Mouse (Mus musculus): ENCODE results near the gene Zbed5. TPM values are rescaled to one million over a fixed set of nuclear protein-coding genes. Genes with fewer than 3 reads are reported as not detected.

The Zbed5 gene
- polyA plus RNA-seq, 1 experiment = 0.61 TPM

DNA sequence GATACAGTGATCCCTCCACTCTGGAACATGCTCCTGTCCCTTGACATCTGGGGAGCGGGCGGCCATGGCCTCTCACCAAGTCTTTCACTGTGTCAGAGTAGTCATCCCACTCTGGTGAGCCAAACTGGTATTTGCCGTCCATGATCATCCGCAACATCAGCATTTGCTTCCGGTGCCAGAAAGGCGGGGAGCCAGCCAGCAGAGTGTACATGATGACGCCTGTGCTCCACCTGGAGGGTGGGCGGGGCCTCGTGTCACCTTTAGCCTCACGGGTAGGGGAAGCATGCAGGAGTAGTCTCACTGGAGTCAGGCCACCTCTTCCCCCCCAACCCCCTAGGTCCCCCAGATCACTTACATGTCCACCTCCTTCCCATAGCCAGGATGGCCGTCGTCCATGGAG lies 29.7 kb upstream of the Zbed5 start:
- TF ChIP-seq CTCF (conservative IDR thresholded peaks at IDR 0.05; ENCODE audit: insufficient read depth, insufficient read length, low read depth, low read length) (no peak), POLR2A (IDR thresholded peaks at IDR 0.05; ENCODE audit: low read depth, low read length) (no peak)
- 80% methylated on average over 12 of the region's 12 CpGs for WGBS
- Histone ChIP-seq H3K27ac (ENCODE audit: insufficient read depth, low read depth, low read length) (no peak overlapping the region), H3K4me3 (ENCODE audit: insufficient read depth, low read depth, low read length) (no peak overlapping the region), H3K36me3 (ENCODE audit: control insufficient read depth, insufficient read depth, low read length) (no peaks in the 10 kb centered on the region), H3K27me3 (replicated peaks; ENCODE audit: control insufficient read depth, insufficient read depth, low read length) (no peaks in the 10 kb centered on the region), H3K4me1 (ENCODE audit: control insufficient read depth, insufficient read depth, low read length) (no peaks in the 10 kb centered on the region)
- no peak for DNase-seq

GRCm38 (mm10) chr5:129869238-129869995 lies 26.1 kb upstream of the Zbed5 start:
- no peak for TF ChIP-seq CTCF (conservative IDR thresholded peaks at IDR 0.05; ENCODE audit: insufficient read depth, insufficient read length, low read depth, low read length)
- no peak for TF ChIP-seq POLR2A (IDR thresholded peaks at IDR 0.05; ENCODE audit: low read depth, low read length)
- no peak for DNase-seq
- Histone ChIP-seq H3K4me3 (ENCODE audit: insufficient read depth, low read depth, low read length) (no peak overlapping the region), H3K27ac (ENCODE audit: insufficient read depth, low read depth, low read length) (no peak overlapping the region), H3K4me1 (ENCODE audit: control insufficient read depth, insufficient read depth, low read length) (no peaks in the 10 kb centered on the region), H3K27me3 (replicated peaks; ENCODE audit: control insufficient read depth, insufficient read depth, low read length) (no peaks in the 10 kb centered on the region), H3K36me3 (ENCODE audit: control insufficient read depth, insufficient read depth, low read length) (no peaks in the 10 kb centered on the region)
- 86% methylated on average over 19 of the region's 19 CpGs for WGBS

GRCm38 (mm10) chr5:129871238-129871637 lies 24.3 kb upstream of the Zbed5 start:
- Histone ChIP-seq H3K4me3 (ENCODE audit: insufficient read depth, low read depth, low read length) (no peak overlapping the region), H3K27ac (ENCODE audit: insufficient read depth, low read depth, low read length) (no peak overlapping the region), H3K4me1 (ENCODE audit: control insufficient read depth, insufficient read depth, low read length) (no peaks in the 10 kb centered on the region), H3K27me3 (replicated peaks; ENCODE audit: control insufficient read depth, insufficient read depth, low read length) (no peaks in the 10 kb centered on the region), H3K36me3 (ENCODE audit: control insufficient read depth, insufficient read depth, low read length) (no peaks in the 10 kb centered on the region)
- 72% methylated on average over 2 of the region's 2 CpGs for WGBS
- DNase-seq = no peak
- TF ChIP-seq POLR2A (IDR thresholded peaks at IDR 0.05; ENCODE audit: low read depth, low read length) = no peak
- TF ChIP-seq CTCF (conservative IDR thresholded peaks at IDR 0.05; ENCODE audit: insufficient read depth, insufficient read length, low read depth, low read length) = no peak

DNA sequence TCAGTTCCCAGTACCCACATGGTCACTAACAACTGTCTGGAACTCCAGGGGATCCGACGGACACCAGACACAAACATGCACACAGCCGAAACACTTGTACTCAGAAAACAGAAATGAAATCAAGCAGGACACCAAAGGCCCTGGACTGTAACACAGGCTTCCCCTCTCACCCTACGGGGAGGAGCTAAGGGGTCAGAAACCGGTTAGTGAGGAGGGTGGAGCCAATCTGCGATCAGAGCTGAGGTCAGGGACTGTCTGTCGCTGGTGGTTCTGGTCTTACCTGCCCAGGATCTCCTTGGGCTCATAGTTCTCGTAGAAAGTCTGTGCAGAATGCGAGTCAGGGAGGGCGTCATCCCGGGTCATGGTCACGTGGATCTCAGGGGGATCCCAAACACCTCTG lies 21.6 kb upstream of the Zbed5 start:
- 81% methylated on average over 12 of the region's 12 CpGs for WGBS
- H3K4me3 ChIP-seq (ENCODE audit: insufficient read depth, low read depth, low read length) = no peak overlapping the region

DNA sequence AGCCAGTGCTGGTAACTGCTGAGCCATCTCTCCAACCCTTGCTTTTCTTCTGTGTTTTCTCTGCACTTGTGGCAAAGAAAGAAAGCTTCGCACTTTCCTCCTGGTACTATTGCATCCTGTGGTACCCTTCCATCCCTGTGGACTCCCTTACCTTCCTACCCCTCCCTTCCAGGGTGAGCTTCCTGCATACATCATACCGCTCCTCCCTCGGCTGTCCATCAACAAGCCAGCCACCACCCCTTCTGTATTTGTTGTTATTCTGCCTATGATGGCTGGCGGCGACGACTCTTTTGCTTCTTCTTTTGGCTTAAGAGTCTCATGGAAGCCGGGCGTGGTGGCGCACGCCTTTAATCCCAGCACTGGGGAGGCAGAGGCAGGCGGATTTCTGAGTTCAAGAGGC lies 20.4 kb upstream of the Zbed5 start:
- WGBS = 82% methylated on average over 11 of the region's 11 CpGs
- H3K4me3 ChIP-seq (ENCODE audit: insufficient read depth, low read depth, low read length) = no peak overlapping the region
- no peak overlapping the region for H3K27ac ChIP-seq (ENCODE audit: insufficient read depth, low read depth, low read length)
- TF ChIP-seq POLR2A (IDR thresholded peaks at IDR 0.05; ENCODE audit: low read depth, low read length) = no peak
- TF ChIP-seq CTCF (conservative IDR thresholded peaks at IDR 0.05; ENCODE audit: insufficient read depth, insufficient read length, low read depth, low read length) = no peak
- H3K4me1 ChIP-seq (ENCODE audit: control insufficient read depth, insufficient read depth, low read length) = peaks cover 3% of the 10 kb centered on the region; the same call in 1 of the 2 replicates
- no peaks in the 10 kb centered on the region for H3K27me3 ChIP-seq (replicated peaks; ENCODE audit: control insufficient read depth, insufficient read depth, low read length)
- no peak for DNase-seq
- H3K36me3 ChIP-seq (ENCODE audit: control insufficient read depth, insufficient read depth, low read length) = no peaks in the 10 kb centered on the region

More for the DNA sequence above, 21.6 kb upstream of the Zbed5 start:
- TF ChIP-seq CTCF (conservative IDR thresholded peaks at IDR 0.05; ENCODE audit: insufficient read depth, insufficient read length, low read depth, low read length) = no peak
- TF ChIP-seq POLR2A (IDR thresholded peaks at IDR 0.05; ENCODE audit: low read depth, low read length) = no peak
- H3K27me3 ChIP-seq (replicated peaks; ENCODE audit: control insufficient read depth, insufficient read depth, low read length) = no peaks in the 10 kb centered on the region
- peaks cover 3% of the 10 kb centered on the region; the same call in 1 of the 2 replicates for H3K4me1 ChIP-seq (ENCODE audit: control insufficient read depth, insufficient read depth, low read length)
- H3K27ac ChIP-seq (ENCODE audit: insufficient read depth, low read depth, low read length) = no peak overlapping the region
- DNase-seq = no peak
- H3K36me3 ChIP-seq (ENCODE audit: control insufficient read depth, insufficient read depth, low read length) = no peaks in the 10 kb centered on the region

DNA sequence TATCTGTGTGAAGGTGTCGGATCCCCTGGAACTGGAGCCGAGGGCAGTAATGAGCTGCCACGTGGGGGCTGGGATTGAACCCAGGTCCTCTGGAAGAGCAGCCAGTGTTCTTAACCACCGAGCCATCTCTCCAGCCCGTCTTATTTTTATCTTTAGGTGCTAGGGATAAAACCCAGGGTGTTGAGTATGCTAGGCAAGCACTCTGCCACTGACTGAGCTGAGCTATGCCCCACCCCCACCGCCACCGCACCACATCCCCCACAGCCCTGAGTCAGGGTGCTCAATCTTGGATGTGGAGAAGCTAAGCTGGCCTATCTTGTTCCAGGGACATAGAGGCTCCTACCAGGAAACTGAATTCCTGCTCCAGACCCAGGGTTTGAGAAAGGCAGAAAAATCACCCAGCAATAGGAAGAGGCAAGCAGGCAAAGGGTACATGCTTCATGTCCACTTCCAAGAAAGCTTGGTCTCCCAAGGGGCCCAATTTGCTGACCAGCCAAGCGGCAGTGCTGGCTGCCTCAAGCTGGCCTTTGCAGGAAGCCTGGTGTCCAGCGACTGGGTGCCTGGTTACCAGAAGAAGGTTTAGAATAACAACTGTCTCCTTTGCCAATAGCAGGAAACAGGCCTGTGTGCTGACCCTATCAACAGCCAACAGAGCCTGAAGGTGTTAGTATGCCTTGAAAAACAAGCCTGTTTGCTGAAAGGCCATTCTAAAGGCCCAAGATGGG lies 17.6 kb upstream of the Zbed5 start:
- no peaks in the 10 kb centered on the region for H3K27me3 ChIP-seq (replicated peaks; ENCODE audit: control insufficient read depth, insufficient read depth, low read length)
- peaks cover 3% of the 10 kb centered on the region; the same call in 1 of the 2 replicates for H3K4me1 ChIP-seq (ENCODE audit: control insufficient read depth, insufficient read depth, low read length)
- H3K4me3 ChIP-seq (ENCODE audit: insufficient read depth, low read depth, low read length) = no peak overlapping the region
- H3K27ac ChIP-seq (ENCODE audit: insufficient read depth, low read depth, low read length) = peak overlapping the region; percentile 71; the same call in 1 of the 2 replicates
- DNase-seq = peak; percentile 48
- TF ChIP-seq POLR2A (IDR thresholded peaks at IDR 0.05; ENCODE audit: low read depth, low read length) (no peak), CTCF (conservative IDR thresholded peaks at IDR 0.05; ENCODE audit: insufficient read depth, insufficient read length, low read depth, low read length) (no peak)
- WGBS = 71% methylated on average over 9 of the region's 9 CpGs
- peaks cover 8% of the 10 kb centered on the region for H3K36me3 ChIP-seq (ENCODE audit: control insufficient read depth, insufficient read depth, low read length)

DNA sequence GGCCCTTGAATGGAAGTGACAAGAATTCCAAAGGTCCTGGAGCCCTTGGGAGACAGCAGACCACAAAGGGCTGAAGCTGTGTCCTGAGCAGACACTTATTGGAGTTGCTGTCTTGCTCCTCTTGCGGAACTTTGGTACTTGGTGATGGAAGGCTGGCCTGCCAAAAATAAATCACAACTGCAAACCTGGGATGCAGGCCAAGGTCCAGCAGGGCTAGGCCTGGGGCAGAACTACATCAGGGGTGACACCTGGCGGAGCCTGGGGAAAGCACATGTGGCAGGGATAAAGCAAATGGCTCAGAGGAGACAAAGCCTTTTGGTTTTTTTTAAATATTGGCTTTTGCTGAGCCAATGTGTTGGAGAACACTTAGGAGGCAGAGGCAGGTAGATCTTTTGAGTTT lies 16.6 kb upstream of the Zbed5 start:
- peak; percentile 91 for DNase-seq
- no peaks in the 10 kb centered on the region for H3K27me3 ChIP-seq (replicated peaks; ENCODE audit: control insufficient read depth, insufficient read depth, low read length)
- H3K27ac ChIP-seq (ENCODE audit: insufficient read depth, low read depth, low read length) = peak overlapping the region; percentile 25; the same call in 1 of the 2 replicates
- H3K4me3 ChIP-seq (ENCODE audit: insufficient read depth, low read depth, low read length) = no peak overlapping the region
- H3K36me3 ChIP-seq (ENCODE audit: control insufficient read depth, insufficient read depth, low read length) = peaks cover 11% of the 10 kb centered on the region
- TF ChIP-seq POLR2A (IDR thresholded peaks at IDR 0.05; ENCODE audit: low read depth, low read length) (no peak), CTCF (conservative IDR thresholded peaks at IDR 0.05; ENCODE audit: insufficient read depth, insufficient read length, low read depth, low read length) (peak; percentile 91)
- WGBS = 13% methylated on average over 2 of the region's 2 CpGs
- peaks cover 3% of the 10 kb centered on the region; the same call in 1 of the 2 replicates for H3K4me1 ChIP-seq (ENCODE audit: control insufficient read depth, insufficient read depth, low read length)

Data from kidney, adult 2 months (tissue).